Mouse (Mus musculus): ENCODE data around the gene Tmprss12. TPM values are rescaled to one million over a fixed set of nuclear protein-coding genes. Genes with fewer than 3 reads are reported as not detected.
"Not testable (repeated sequence)": the region's sequence is repeated elsewhere in the genome, so short reads cannot be mapped to it uniquely, and the experiment has no call there.

Gene Tmprss12
- polyA plus RNA-seq, 1 experiment from 2014 or later, result not detected

- ATAC-seq (ENCODE audit: insufficient read depth, low FRiP score, low TSS enrichment) (no peak), DNase-seq (ENCODE audit: low spot score) (no peak)
- no peak overlapping the region for H3K4me3 ChIP-seq (ENCODE audit: low read depth, low read length)
- 54% methylated on average over 7 of the region's 7 CpGs for WGBS
- H3K36me3 ChIP-seq (ENCODE audit: control insufficient read depth, insufficient read depth, low read length), result no peaks in the 10 kb centered on the region
- H3K27ac ChIP-seq (ENCODE audit: low read depth, low read length), result no peak overlapping the region
- no peaks in the 10 kb centered on the region for H3K27me3 ChIP-seq (ENCODE audit: control insufficient read depth, insufficient read depth, low read length)
- H3K9ac ChIP-seq (ENCODE audit: low read length), result no peak overlapping the region
- no peak overlapping the region for H3K4me2 ChIP-seq (ENCODE audit: low read depth)
- no peaks in the 10 kb centered on the region for H3K9me3 ChIP-seq (ENCODE audit: control insufficient read depth, low read length)
- no peaks in the 10 kb centered on the region for H3K4me1 ChIP-seq (ENCODE audit: control insufficient read depth, insufficient read depth, low read length)
These were observed 11.7 kb downstream of the Tmprss12 start for GRCm38 (mm10) chr15:100292326-100292725.

GRCm38 (mm10) chr15:100297856-100298255 lies 17.2 kb downstream of the Tmprss12 start:
- ATAC-seq (ENCODE audit: insufficient read depth, low FRiP score, low TSS enrichment) (no peak), DNase-seq (ENCODE audit: low spot score) (no peak)
- H3K27ac ChIP-seq (ENCODE audit: low read depth, low read length), result no peak overlapping the region
- no peak overlapping the region for H3K4me2 ChIP-seq (ENCODE audit: low read depth)
- H3K9ac ChIP-seq (ENCODE audit: low read length), result no peak overlapping the region
- no peaks in the 10 kb centered on the region for H3K9me3 ChIP-seq (ENCODE audit: control insufficient read depth, low read length)
- no peaks in the 10 kb centered on the region for H3K4me1 ChIP-seq (ENCODE audit: control insufficient read depth, insufficient read depth, low read length)
- H3K36me3 ChIP-seq (ENCODE audit: control insufficient read depth, insufficient read depth, low read length), result no peaks in the 10 kb centered on the region
- H3K27me3 ChIP-seq (ENCODE audit: control insufficient read depth, insufficient read depth, low read length), result no peaks in the 10 kb centered on the region
- WGBS, result 84% methylated on average over 5 of the region's 5 CpGs
- H3K4me3 ChIP-seq (ENCODE audit: low read depth, low read length), result no peak overlapping the region

GRCm38 (mm10) chr15:100300499-100300898 lies 19.9 kb downstream of the Tmprss12 start:
- Histone ChIP-seq H3K27me3 (ENCODE audit: control insufficient read depth, insufficient read depth, low read length) (no peaks in the 10 kb centered on the region), H3K27ac (ENCODE audit: low read depth, low read length) (no peak overlapping the region), H3K36me3 (ENCODE audit: control insufficient read depth, insufficient read depth, low read length) (no peaks in the 10 kb centered on the region), H3K9me3 (ENCODE audit: control insufficient read depth, low read length) (no peaks in the 10 kb centered on the region), H3K4me1 (ENCODE audit: control insufficient read depth, insufficient read depth, low read length) (no peaks in the 10 kb centered on the region; the same call in 1 of the 2 replicates), H3K4me2 (ENCODE audit: low read depth) (no peak overlapping the region), H3K4me3 (ENCODE audit: low read depth, low read length) (no peak overlapping the region), H3K9ac (ENCODE audit: low read length) (no peak overlapping the region)
- ATAC-seq (ENCODE audit: insufficient read depth, low FRiP score, low TSS enrichment), result no peak
- 81% methylated on average over 6 of the region's 6 CpGs for WGBS
- DNase-seq (ENCODE audit: low spot score), result no peak

- no peak for ATAC-seq (ENCODE audit: insufficient read depth, low FRiP score, low TSS enrichment)
- WGBS, result 86% methylated on average over 15 of the region's 15 CpGs
These were observed 20.9 kb downstream of the Tmprss12 start for GRCm38 (mm10) chr15:100301556-100301955.

GRCm38 (mm10) chr15:100303428-100304018 lies 22.9 kb downstream of the Tmprss12 start:
- H3K9ac ChIP-seq (ENCODE audit: low read length), result no peak overlapping the region

More at GRCm38 (mm10) chr15:100301556-100301955, 20.9 kb downstream of the Tmprss12 start:
- no peaks in the 10 kb centered on the region; the same call in 1 of the 2 replicates for H3K4me1 ChIP-seq (ENCODE audit: control insufficient read depth, insufficient read depth, low read length)
- no peak overlapping the region for H3K27ac ChIP-seq (ENCODE audit: low read depth, low read length)
- DNase-seq (ENCODE audit: low spot score), result no peak
- H3K4me2 ChIP-seq (ENCODE audit: low read depth), result no peak overlapping the region
- no peaks in the 10 kb centered on the region for H3K36me3 ChIP-seq (ENCODE audit: control insufficient read depth, insufficient read depth, low read length)
- H3K4me3 ChIP-seq (ENCODE audit: low read depth, low read length), result no peak overlapping the region
- no peak overlapping the region for H3K9ac ChIP-seq (ENCODE audit: low read length)
- no peaks in the 10 kb centered on the region for H3K9me3 ChIP-seq (ENCODE audit: control insufficient read depth, low read length)
- no peaks in the 10 kb centered on the region for H3K27me3 ChIP-seq (ENCODE audit: control insufficient read depth, insufficient read depth, low read length)

GRCm38 (mm10) chr15:100304019-100304991 lies 23.7 kb downstream of the Tmprss12 start, which contains the start of gene Mettl7a1:
Mettl7a1 (plus strand) TSS chr15:100304140.
- no peaks in the 10 kb centered on the region for H3K36me3 ChIP-seq (ENCODE audit: control insufficient read depth, insufficient read depth, low read length)
- ATAC-seq (ENCODE audit: insufficient read depth, low FRiP score, low TSS enrichment) (peak; percentile 75), DNase-seq (ENCODE audit: low spot score) (peak; percentile 83)
- peak within 1 kb of the TSS; percentile 67 for H3K9ac ChIP-seq (ENCODE audit: low read length)
- H3K27me3 ChIP-seq (ENCODE audit: control insufficient read depth, insufficient read depth, low read length), result no peaks in the 10 kb centered on the region
- 7% methylated on average over 21 of the region's 30 CpGs for WGBS
- peak within 1 kb of the TSS; percentile 62 for H3K4me2 ChIP-seq (ENCODE audit: low read depth)
- H3K27ac ChIP-seq (ENCODE audit: low read depth, low read length), result peak within 1 kb of the TSS; percentile 45
- no peaks in the 10 kb centered on the region for H3K9me3 ChIP-seq (ENCODE audit: control insufficient read depth, low read length)
- H3K4me3 ChIP-seq (ENCODE audit: low read depth, low read length), result peak within 1 kb of the TSS; percentile 46
- H3K4me1 ChIP-seq (ENCODE audit: control insufficient read depth, insufficient read depth, low read length), result no peaks in the 10 kb centered on the region; the same call in 1 of the 2 replicates

More at GRCm38 (mm10) chr15:100303428-100304018, 22.9 kb downstream of the Tmprss12 start:
- H3K4me2 ChIP-seq (ENCODE audit: low read depth), result no peak overlapping the region
- DNase-seq (ENCODE audit: low spot score) (no peak), ATAC-seq (ENCODE audit: insufficient read depth, low FRiP score, low TSS enrichment) (no peak)
- no peaks in the 10 kb centered on the region for H3K36me3 ChIP-seq (ENCODE audit: control insufficient read depth, insufficient read depth, low read length)
- H3K27me3 ChIP-seq (ENCODE audit: control insufficient read depth, insufficient read depth, low read length), result no peaks in the 10 kb centered on the region
- H3K9me3 ChIP-seq (ENCODE audit: control insufficient read depth, low read length), result no peaks in the 10 kb centered on the region
- 59% methylated on average over 8 of the region's 8 CpGs for WGBS
- no peaks in the 10 kb centered on the region; the same call in 1 of the 2 replicates for H3K4me1 ChIP-seq (ENCODE audit: control insufficient read depth, insufficient read depth, low read length)
- no peak overlapping the region for H3K27ac ChIP-seq (ENCODE audit: low read depth, low read length)
- H3K4me3 ChIP-seq (ENCODE audit: low read depth, low read length), result no peak overlapping the region

- DNase-seq (ENCODE audit: low spot score), result no peak
- no peak overlapping the region for H3K9ac ChIP-seq (ENCODE audit: low read length)
- 88% methylated on average over 2 of the region's 2 CpGs for WGBS
These were observed 25.6 kb downstream of the Tmprss12 start for GRCm38 (mm10) chr15:100306201-100306600.

GRCm38 (mm10) chr15:100307438-100308096 lies 26.9 kb downstream of the Tmprss12 start:
- H3K4me2 ChIP-seq (ENCODE audit: low read depth); H3K27me3 ChIP-seq (ENCODE audit: control insufficient read depth, insufficient read depth, low read length); H3K36me3 ChIP-seq (ENCODE audit: control insufficient read depth, insufficient read depth, low read length); ATAC-seq (ENCODE audit: insufficient read depth, low FRiP score, low TSS enrichment); H3K4me1 ChIP-seq (ENCODE audit: control insufficient read depth, insufficient read depth, low read length); H3K27ac ChIP-seq (ENCODE audit: low read depth, low read length); H3K9me3 ChIP-seq (ENCODE audit: control insufficient read depth, low read length); H3K9ac ChIP-seq (ENCODE audit: low read length); H3K4me3 ChIP-seq (ENCODE audit: low read depth, low read length): not testable (repeated sequence)
- peak; percentile 35 for DNase-seq (ENCODE audit: low spot score)
- WGBS, result 46% methylated on average over 11 of the region's 11 CpGs

More at GRCm38 (mm10) chr15:100306201-100306600, 25.6 kb downstream of the Tmprss12 start:
- no peaks in the 10 kb centered on the region; the same call in 1 of the 2 replicates for H3K4me1 ChIP-seq (ENCODE audit: control insufficient read depth, insufficient read depth, low read length)
- no peak overlapping the region for H3K27ac ChIP-seq (ENCODE audit: low read depth, low read length)
- no peak for ATAC-seq (ENCODE audit: insufficient read depth, low FRiP score, low TSS enrichment)
- no peaks in the 10 kb centered on the region for H3K27me3 ChIP-seq (ENCODE audit: control insufficient read depth, insufficient read depth, low read length)
- H3K36me3 ChIP-seq (ENCODE audit: control insufficient read depth, insufficient read depth, low read length), result no peaks in the 10 kb centered on the region
- H3K4me2 ChIP-seq (ENCODE audit: low read depth), result no peak overlapping the region
- H3K9me3 ChIP-seq (ENCODE audit: control insufficient read depth, low read length), result no peaks in the 10 kb centered on the region
- no peak overlapping the region for H3K4me3 ChIP-seq (ENCODE audit: low read depth, low read length)
